Mouse (Mus musculus): ENCODE measurements around the gene Gm49673.
"Not testable (repeated sequence)": the region's sequence is repeated elsewhere in the genome, so short reads cannot be mapped to it uniquely, and the experiment has no call there.

The Gm49673 gene

GRCm38 (mm10) chr17:8041197-8041596 is 106.4 kb downstream of the Gm49673 start:
- not testable (repeated sequence) for DNase-seq (ENCODE audit: low spot score in 2 of 2)

GRCm38 (mm10) chr17:8039916-8040635 is 107.5 kb downstream of the Gm49673 start:
- not testable (repeated sequence) for DNase-seq (ENCODE audit: low spot score in 2 of 2)

GRCm38 (mm10) chr17:8036976-8037375 is 110.6 kb downstream of the Gm49673 start:
- DNase-seq (ENCODE audit: low spot score in 2 of 2) = not testable (repeated sequence)

All from natural killer cell, adult 2 months (primary cell).